Mouse (Mus musculus): ENCODE results near the gene Samd4. TPM values are rescaled to one million over a fixed set of nuclear protein-coding genes. Genes with fewer than 3 reads are reported as not detected.

The Samd4 gene
- polyA plus RNA-seq, 1 experiment from 2014 or later, result 16.2 TPM

GRCm38 (mm10) chr14:47136637-47137036, 254.0 kb downstream of the Samd4 start:
- 56% methylated on average over 5 of the region's 5 CpGs for WGBS
- no peak for ATAC-seq (ENCODE audit: insufficient number of reproducible peaks, low FRiP score, low TSS enrichment, low read depth)
- no peak overlapping the region for H3K27ac ChIP-seq
- H3K4me1 ChIP-seq, result no peaks in the 10 kb centered on the region
- no peak overlapping the region for H3K9ac ChIP-seq
- no peaks in the 10 kb centered on the region for H3K9me3 ChIP-seq
- H3K4me3 ChIP-seq, result no peak overlapping the region
- no peak overlapping the region for H3K4me2 ChIP-seq
- no peaks in the 10 kb centered on the region for H3K36me3 ChIP-seq
- no peaks in the 10 kb centered on the region for H3K27me3 ChIP-seq

- Histone ChIP-seq H3K4me1 (no peaks in the 10 kb centered on the region), H3K27ac (no peak overlapping the region), H3K4me3 (no peak overlapping the region), H3K4me2 (no peak overlapping the region), H3K36me3 (no peaks in the 10 kb centered on the region), H3K27me3 (no peaks in the 10 kb centered on the region), H3K9ac (no peak overlapping the region), H3K9me3 (no peaks in the 10 kb centered on the region)
- 74% methylated on average over 3 of the region's 3 CpGs for WGBS
- no peak for ATAC-seq (ENCODE audit: insufficient number of reproducible peaks, low FRiP score, low TSS enrichment, low read depth)
These were observed 256.2 kb downstream of the Samd4 start for GRCm38 (mm10) chr14:47138853-47139252.

DNA sequence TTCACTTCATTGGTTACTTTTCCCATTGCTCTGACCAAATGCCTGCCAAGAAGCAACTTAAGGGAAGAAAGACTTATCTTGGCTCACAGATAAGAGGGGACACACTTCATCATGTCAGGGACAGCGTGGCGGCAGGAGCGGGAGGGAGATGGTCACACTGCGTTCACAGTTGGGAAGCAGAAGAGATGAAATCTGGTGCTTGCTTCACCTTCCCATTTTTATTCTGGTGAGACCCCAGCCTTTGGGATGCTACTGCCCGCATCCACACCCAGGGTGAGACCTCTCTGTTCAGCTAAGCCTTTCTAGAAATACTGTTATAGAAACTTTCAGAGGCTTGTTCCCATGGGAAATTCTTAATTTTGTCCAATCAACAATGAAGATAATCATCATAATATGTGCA, 261.7 kb downstream of the Samd4 start:
- no peak for ATAC-seq (ENCODE audit: insufficient number of reproducible peaks, low FRiP score, low TSS enrichment, low read depth)
- Histone ChIP-seq H3K4me3 (no peak overlapping the region), H3K27ac (no peak overlapping the region), H3K36me3 (no peaks in the 10 kb centered on the region), H3K4me2 (no peak overlapping the region), H3K9ac (no peak overlapping the region), H3K4me1 (no peaks in the 10 kb centered on the region), H3K27me3 (no peaks in the 10 kb centered on the region), H3K9me3 (no peaks in the 10 kb centered on the region)
- WGBS, result 95% methylated on average over 5 of the region's 5 CpGs

GRCm38 (mm10) chr14:47151306-47151705, 268.7 kb downstream of the Samd4 start:
- ATAC-seq (ENCODE audit: insufficient number of reproducible peaks, low FRiP score, low TSS enrichment, low read depth), result no peak
- no peaks in the 10 kb centered on the region for H3K36me3 ChIP-seq
- 85% methylated on average over 6 of the region's 6 CpGs for WGBS
- H3K4me1 ChIP-seq, result no peaks in the 10 kb centered on the region
- H3K4me3 ChIP-seq, result no peak overlapping the region
- H3K9ac ChIP-seq, result no peak overlapping the region
- no peak overlapping the region for H3K27ac ChIP-seq
- H3K27me3 ChIP-seq, result no peaks in the 10 kb centered on the region
- H3K4me2 ChIP-seq, result no peak overlapping the region
- no peaks in the 10 kb centered on the region for H3K9me3 ChIP-seq

DNA sequence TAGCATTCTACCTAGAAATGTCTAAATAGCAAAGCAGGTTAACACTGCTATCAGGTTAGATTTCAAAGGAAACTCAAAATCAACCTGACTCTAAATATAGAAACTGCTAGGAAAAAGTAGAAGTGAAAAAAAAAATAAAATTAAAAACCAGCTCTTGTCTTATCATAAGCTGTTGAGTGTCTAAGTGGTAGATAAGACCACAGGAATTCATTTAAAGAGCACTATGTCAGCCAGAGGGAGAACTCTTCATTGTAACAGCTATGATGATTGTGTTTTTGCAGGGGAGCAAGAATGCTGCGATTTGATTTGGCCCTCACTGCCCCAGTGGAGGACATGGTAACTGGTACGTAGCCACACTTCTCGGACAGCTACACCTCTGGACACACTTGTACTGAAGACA, 271.6 kb downstream of the Samd4 start:
- Histone ChIP-seq H3K27ac (no peak overlapping the region), H3K4me2 (no peak overlapping the region), H3K9me3 (no peaks in the 10 kb centered on the region), H3K36me3 (no peaks in the 10 kb centered on the region), H3K27me3 (no peaks in the 10 kb centered on the region), H3K4me1 (no peaks in the 10 kb centered on the region), H3K9ac (no peak overlapping the region), H3K4me3 (no peak overlapping the region)
- no peak for ATAC-seq (ENCODE audit: insufficient number of reproducible peaks, low FRiP score, low TSS enrichment, low read depth)
- whole genome bisulfite sequencing, result 94% methylated on average over 3 of the region's 3 CpGs

Small RNA genes within 50 kb of the gene (microRNA-seq; reads per million reads assigned to microRNA genes)
- 12.1 reads per million, percentile 28 among the genes with 10 or more reads in this experiment for gene Mir378c

Other genes starting within 250 kb of the Samd4 start
- gene Cdkn3, start 122.3 kb upstream of the Samd4 start, polyA plus RNA-seq (2015; fragmentation: Nextera tagmentation; extraction: Ambion mirVana), result 43.6 and 44.6 TPM in 2 replicates
- 190 and 195 TPM in 2 replicates for gene Cnih1, start 94.4 kb upstream of the Samd4 start, polyA plus RNA-seq (2015; fragmentation: Nextera tagmentation; extraction: Ambion mirVana)
- gene Gmfb, start 60.6 kb upstream of the Samd4 start, polyA plus RNA-seq (2015; fragmentation: Nextera tagmentation; extraction: Ambion mirVana), result 69.3 and 72.5 TPM in 2 replicates
- 21.0 and 22.7 TPM in 2 replicates for gene Cgrrf1, start 50.7 kb upstream of the Samd4 start, polyA plus RNA-seq (2015; fragmentation: Nextera tagmentation; extraction: Ambion mirVana)